Mouse (Mus musculus): ENCODE results near the gene Cdc42bpb. TPM values are rescaled to one million over a fixed set of nuclear protein-coding genes. Genes with fewer than 3 reads are reported as not detected.
A peak's percentile ranks its signal among the peaks of the same experiment; 100 is the strongest.

Cdc42bpb gene
- total RNA-seq, 2 experiments from 2014 or later, result 153 to 168 TPM

GRCm38 (mm10) chr12:111387146-111387545 is 9.6 kb upstream of the Cdc42bpb start:
- DNase-seq, result no peak
- intact Hi-C loops (cut with DNase I), result no loop called here

GRCm38 (mm10) chr12:111386642-111387120 is 9.2 kb upstream of the Cdc42bpb start:
- intact Hi-C loops (cut with DNase I), result no loop called here
- DNase-seq, result no peak

- intact Hi-C loops (cut with DNase I), result no loop called here
Measured at GRCm38 (mm10) chr12:111385883-111386641, 8.5 kb upstream of the Cdc42bpb start.

GRCm38 (mm10) chr12:111378812-111379211 is 1.3 kb upstream of the Cdc42bpb start:
- intact Hi-C loops (cut with DNase I), result no loop called here
- DNase-seq, result no peak

More at GRCm38 (mm10) chr12:111385883-111386641, 8.5 kb upstream of the Cdc42bpb start:
- no peak for DNase-seq

GRCm38 (mm10) chr12:111377986-111378490 is 520 bp upstream of the Cdc42bpb start:
- DNase-seq, result peak; percentile 51
- intact Hi-C loops (cut with DNase I), result no loop called here

GRCm38 (mm10) chr12:111376826-111377331 is 639 bp downstream of the Cdc42bpb start:
- intact Hi-C loops (cut with DNase I), result no loop called here
- DNase-seq, result peak; percentile 49

GRCm38 (mm10) chr12:111376053-111376452 is 1.5 kb downstream of the Cdc42bpb start:
- intact Hi-C loops (cut with DNase I), result no loop called here
- DNase-seq, result no peak

GRCm38 (mm10) chr12:111375559-111375958 is 2.0 kb downstream of the Cdc42bpb start:
- no peak for DNase-seq
- intact Hi-C loops (cut with DNase I), result no loop called here

- DNase-seq, result no peak
- intact Hi-C loops (cut with DNase I), result no loop called here
Measured at GRCm38 (mm10) chr12:111374727-111375126, 2.8 kb downstream of the Cdc42bpb start.

GRCm38 (mm10) chr12:111373411-111373810 is 4.1 kb downstream of the Cdc42bpb start:
- intact Hi-C loops (cut with DNase I), result no loop called here

GRCm38 (mm10) chr12:111371905-111372304 is 5.6 kb downstream of the Cdc42bpb start:
- intact Hi-C loops (cut with DNase I), result no loop called here
- no peak for DNase-seq

More at GRCm38 (mm10) chr12:111373411-111373810, 4.1 kb downstream of the Cdc42bpb start:
- DNase-seq, result no peak

GRCm38 (mm10) chr12:111370249-111370648 is 7.3 kb downstream of the Cdc42bpb start:
- intact Hi-C loops (cut with DNase I), result no loop called here
- DNase-seq, result no peak

- intact Hi-C loops (cut with DNase I), result no loop called here
Measured at GRCm38 (mm10) chr12:111367065-111367464, 10.5 kb downstream of the Cdc42bpb start.

GRCm38 (mm10) chr12:111364234-111364633 is 13.3 kb downstream of the Cdc42bpb start:
- no peak for DNase-seq
- intact Hi-C loops (cut with DNase I), result no loop called here

More at GRCm38 (mm10) chr12:111367065-111367464, 10.5 kb downstream of the Cdc42bpb start:
- no peak for DNase-seq

- intact Hi-C loops (cut with DNase I), result no loop called here
- DNase-seq, result no peak
Measured at GRCm38 (mm10) chr12:111361319-111362098, 16.0 kb downstream of the Cdc42bpb start.

- peak; percentile 71 for DNase-seq
- intact Hi-C loops (cut with DNase I), result no loop called here
Measured at GRCm38 (mm10) chr12:111360671-111361070, 16.8 kb downstream of the Cdc42bpb start.

GRCm38 (mm10) chr12:111356216-111356615 is 21.3 kb downstream of the Cdc42bpb start:
- intact Hi-C loops (cut with DNase I), result no loop called here
- peak; percentile 33 for DNase-seq

- no peak for DNase-seq
Measured at GRCm38 (mm10) chr12:111354142-111354541, 23.4 kb downstream of the Cdc42bpb start.

GRCm38 (mm10) chr12:111353439-111353915 is 24.0 kb downstream of the Cdc42bpb start:
- intact Hi-C loops (cut with DNase I), result no loop called here
- no peak for DNase-seq

More at GRCm38 (mm10) chr12:111354142-111354541, 23.4 kb downstream of the Cdc42bpb start:
- intact Hi-C loops (cut with DNase I), result no loop called here

- intact Hi-C loops (cut with DNase I), result no loop called here
- no peak for DNase-seq
Measured at GRCm38 (mm10) chr12:111353008-111353407, 24.5 kb downstream of the Cdc42bpb start.

- intact Hi-C loops (cut with DNase I), result no loop called here
- DNase-seq, result peak; percentile 39
Measured at GRCm38 (mm10) chr12:111352520-111352919, 25.0 kb downstream of the Cdc42bpb start.

Measured in left cerebral cortex, postnatal 4 days (tissue).